In the genomic region with DNA sequence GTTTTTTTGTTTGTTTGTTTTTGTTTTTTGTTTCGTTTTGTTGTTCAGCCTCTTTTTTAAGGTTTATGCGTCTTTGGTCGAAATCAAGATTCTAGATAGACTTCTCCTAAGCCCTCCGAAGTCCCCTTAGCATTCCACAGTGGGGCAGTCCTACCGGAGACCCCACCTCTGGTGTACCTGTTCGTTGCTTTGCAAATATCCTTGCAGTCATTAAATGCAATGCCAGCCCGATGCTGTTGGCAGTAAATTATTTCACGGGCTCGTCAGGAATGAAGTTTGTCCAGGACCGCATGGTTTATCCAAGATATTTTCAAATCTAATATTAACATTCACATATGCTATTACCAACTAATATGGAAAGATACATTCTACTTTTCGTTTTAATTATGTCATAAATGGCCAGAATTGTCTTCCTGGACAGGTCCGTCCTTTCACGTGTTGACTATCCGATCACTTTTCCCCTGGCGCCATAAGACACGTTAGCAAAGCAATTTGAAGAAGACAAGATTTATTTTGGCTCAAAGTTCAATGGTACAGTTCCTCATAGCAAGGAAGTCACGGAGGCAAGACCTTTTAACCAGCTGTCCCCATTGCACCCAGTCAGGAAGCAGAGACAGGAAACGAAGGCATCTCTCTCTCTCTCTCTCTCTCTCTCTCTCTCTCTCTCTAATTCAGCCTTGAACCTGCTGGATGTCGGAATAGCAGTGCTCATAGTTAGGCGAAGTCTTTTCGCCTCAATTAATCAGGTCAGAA, we compare ENCODE assay signal across 8 mouse cellular contexts. TPM values are rescaled to one million over a fixed set of nuclear protein-coding genes. Genes with fewer than 3 reads are reported as not detected.
DNase-seq lines count a peak whose midpoint lies in the region; ATAC-seq lines count a peak whose summit lies in the region.

No protein-coding gene starts in this region.

- peak overlapping the region; percentile 69 for H3K4me2 ChIP-seq in embryonic facial prominence, embryonic 13.5 days
- peak overlapping the region; percentile 65 for H3K4me2 ChIP-seq in hindbrain, embryonic 14.5 days (replicated peaks)
- peak overlapping the region; percentile 80 for H3K4me2 ChIP-seq in liver, embryonic 13.5 days

- no peaks in the 10 kb centered on the region for H3K27me3 ChIP-seq in embryonic facial prominence, embryonic 13.5 days
- no peaks in the 10 kb centered on the region for H3K27me3 ChIP-seq in hindbrain, embryonic 14.5 days (ENCODE audit: control insufficient read depth, insufficient read depth, low read length)
- no peaks in the 10 kb centered on the region for H3K27me3 ChIP-seq in liver, embryonic 13.5 days

- no peaks in the 10 kb centered on the region for H3K9me3 ChIP-seq in embryonic facial prominence, embryonic 13.5 days
- no peaks in the 10 kb centered on the region for H3K9me3 ChIP-seq in hindbrain, embryonic 14.5 days (ENCODE audit: control insufficient read depth, low read length)
- H3K9me3 ChIP-seq in liver, embryonic 13.5 days (replicated peaks), result no peaks in the 10 kb centered on the region

- H3K4me1 ChIP-seq in embryonic facial prominence, embryonic 13.5 days, result peaks cover 7% of the 10 kb centered on the region; the same call in 1 of the 2 replicates
- peaks cover 17% of the 10 kb centered on the region for H3K4me1 ChIP-seq in hindbrain, embryonic 14.5 days (replicated peaks; ENCODE audit: control insufficient read depth, insufficient read depth, low read length)
- peaks cover 14% of the 10 kb centered on the region for H3K4me1 ChIP-seq in liver, embryonic 13.5 days (replicated peaks)

- peaks cover 23% of the 10 kb centered on the region for H3K36me3 ChIP-seq in embryonic facial prominence, embryonic 13.5 days
- H3K36me3 ChIP-seq in hindbrain, embryonic 14.5 days (replicated peaks; ENCODE audit: control insufficient read depth, insufficient read depth), result peaks cover 24% of the 10 kb centered on the region
- peaks cover 11% of the 10 kb centered on the region for H3K36me3 ChIP-seq in liver, embryonic 13.5 days

- peak overlapping the region; percentile 71 for H3K4me3 ChIP-seq in embryonic facial prominence, embryonic 13.5 days
- peak overlapping the region; percentile 58 for H3K4me3 ChIP-seq in hindbrain, embryonic 14.5 days (replicated peaks; ENCODE audit: low read length)
- peak overlapping the region; percentile 86 for H3K4me3 ChIP-seq in liver, embryonic 13.5 days (replicated peaks)

- no peak for DNase-seq in cerebellum, adult 9-10 months
- peak; percentile 68 for DNase-seq in ES-CJ7 (ENCODE audit: low read depth, low spot score)
- no peak for DNase-seq in hindbrain, embryonic 14.5 days (ENCODE audit: low spot score)
- DNase-seq in liver, embryonic 13.5 days, result no peak
- DNase-seq in spleen, postnatal 10 days (ENCODE audit: low spot score in 2 of 2), result peak; percentile 21 to 23
- no peak for DNase-seq in gastrocnemius, postnatal 36 days

- intact Hi-C loops in gastrocnemius, postnatal 36 days (cut with DNase I), result loop anchor here (10.0 kb wide), 1 partner anchor 1127 kb away; no protein-coding TSS in a partner anchor

- peak; percentile 38 for ATAC-seq in cerebellum, adult (ENCODE audit: insufficient number of reproducible peaks, low FRiP score, low TSS enrichment)
- ATAC-seq in embryonic facial prominence, embryonic 13.5 days (ENCODE audit: insufficient number of reproducible peaks, insufficient read depth, low FRiP score, low TSS enrichment, low read depth), result no peak
- peak; percentile 68 for ATAC-seq in hindbrain, embryonic 14.5 days (ENCODE audit: low FRiP score)
- ATAC-seq in liver, embryonic 13.5 days (ENCODE audit: low read depth), result peak; percentile 61

- WGBS in embryonic facial prominence, embryonic 13.5 days, result 17% methylated on average over 21 of the region's 21 CpGs
- WGBS in hindbrain, embryonic 14.5 days, result 21% methylated on average over 21 of the region's 21 CpGs
- 11% methylated on average over 21 of the region's 21 CpGs for WGBS in liver, embryonic 13.5 days (ENCODE audit: insufficient replicate concordance)

- peak overlapping the region; percentile 69 for H3K27ac ChIP-seq in embryonic facial prominence, embryonic 13.5 days
- peak overlapping the region; percentile 69 for H3K27ac ChIP-seq in hindbrain, embryonic 14.5 days
- peak overlapping the region; percentile 78 for H3K27ac ChIP-seq in liver, embryonic 13.5 days

- H3K9ac ChIP-seq in embryonic facial prominence, embryonic 13.5 days, result peak overlapping the region; percentile 81
- H3K9ac ChIP-seq in hindbrain, embryonic 14.5 days, result peak overlapping the region; percentile 55; the same call in 1 of the 2 replicates
- H3K9ac ChIP-seq in liver, embryonic 13.5 days, result peak overlapping the region; percentile 80

RNA-seq across cellular contexts. Expression of a gene that starts 0.5 kb away (rescaled TPM):
- 36.0 and 37.4 TPM in 2 replicates for polyA plus RNA-seq in embryonic facial prominence, embryonic 13.5 days (2015; fragmentation: Nextera tagmentation; extraction: Ambion mirVana)
- 45.1 and 53.4 TPM in 2 replicates for polyA plus RNA-seq in hindbrain, embryonic 14.5 days (2014; fragmentation: Nextera tagmentation; extraction: Ambion mirVana)
- polyA plus RNA-seq in liver, embryonic 13.5 days (2015; fragmentation: Nextera tagmentation; extraction: Ambion mirVana), result 9.2 and 11.6 TPM in 2 replicates
- 1 to 10 TPM; 6.8 to 7.4 TPM for total RNA-seq in gastrocnemius, postnatal 36 days (2021)

Comparison
In these comparisons a context has a peak if more than half of its experiments do, and no peak if none do; other contexts are left out.
1. DNase-seq: peak in ES-CJ7 (single experiment) and spleen, postnatal 10 days (2 of 2); none in cerebellum, adult 9-10 months (single experiment), hindbrain, embryonic 14.5 days (single experiment), liver, embryonic 13.5 days (single experiment) and gastrocnemius, postnatal 36 days (0 of 2).
2. Peak in every context shown above with its lines, with median percentiles within 50 percentile points of each other: H3K27ac ChIP-seq, H3K4me2 ChIP-seq, H3K4me3 ChIP-seq and H3K9ac ChIP-seq.